Comparison of ENCODE assay signal across 8 mouse cellular contexts in genomic region chr4:126255113-126256001, GRCm38 (mm10). TPM values are rescaled to one million over a fixed set of nuclear protein-coding genes. Genes with fewer than 3 reads are reported as not detected.
DNase-seq lines count a peak whose midpoint lies in the region; ATAC-seq and TF ChIP-seq lines count a peak whose summit lies in the region.

No protein-coding gene starts in this region.

- no peak for TF ChIP-seq CTCF in testis, adult 2 months (IDR thresholded peaks at IDR 0.05; ENCODE audit: control insufficient read depth, insufficient read depth, insufficient replicate concordance, low read depth, low read length)

- H3K27me3 ChIP-seq in testis, adult 2 months (ENCODE audit: control insufficient read depth, insufficient read depth, low read length), result no peaks in the 10 kb centered on the region
- H3K27me3 ChIP-seq in heart, embryonic 14.5 days (ENCODE audit: control insufficient read depth, insufficient read depth, low read length), result no peaks in the 10 kb centered on the region
- H3K27me3 ChIP-seq in limb, embryonic 13.5 days, result no peaks in the 10 kb centered on the region
- H3K27me3 ChIP-seq in midbrain, embryonic 13.5 days, result no peaks in the 10 kb centered on the region

- H3K36me3 ChIP-seq in testis, adult 2 months (ENCODE audit: control insufficient read depth, insufficient read depth, low read length), result no peaks in the 10 kb centered on the region
- H3K36me3 ChIP-seq in heart, embryonic 14.5 days (ENCODE audit: control insufficient read depth, insufficient read depth, low read length), result 0 out of 2 replicates have a peak, but pooled peaks cover 4% of the 10 kb centered on the region
- H3K36me3 ChIP-seq in limb, embryonic 13.5 days, result peaks cover 21% of the 10 kb centered on the region
- H3K36me3 ChIP-seq in midbrain, embryonic 13.5 days, result peaks cover 3% of the 10 kb centered on the region; the same call in 1 of the 2 replicates

- no peak for TF ChIP-seq POLR2A in testis, adult 2 months (IDR thresholded peaks at IDR 0.05; ENCODE audit: control insufficient read depth, low read depth, low read length)

- peak overlapping the region; percentile 99 for H3K9ac ChIP-seq in heart, embryonic 14.5 days (ENCODE audit: low read length)
- peak overlapping the region; percentile 98 for H3K9ac ChIP-seq in limb, embryonic 13.5 days
- H3K9ac ChIP-seq in midbrain, embryonic 13.5 days (replicated peaks), result peak overlapping the region; percentile 94

- peaks cover 35% of the 10 kb centered on the region for H3K4me1 ChIP-seq in testis, adult 2 months (ENCODE audit: control insufficient read depth, insufficient read depth, low read length)
- peaks cover 55 to 77% of the 10 kb centered on the region in 2 experiments for H3K4me1 ChIP-seq in heart, embryonic 14.5 days (ENCODE audit: control insufficient read depth in 2 of 2, insufficient read depth in 2 of 2, low read length in 2 of 2)
- H3K4me1 ChIP-seq in limb, embryonic 13.5 days, result peaks cover 77% of the 10 kb centered on the region
- H3K4me1 ChIP-seq in midbrain, embryonic 13.5 days (replicated peaks), result peaks cover 76% of the 10 kb centered on the region

- no peak for DNase-seq in testis, postnatal 10 days (ENCODE audit: low spot score)
- peak; percentile 60 to 71 for DNase-seq in cerebellum, postnatal 14 days
- DNase-seq in thymus, postnatal 4 days, result peak; percentile 73
- no peak for DNase-seq in layer of hippocampus, adult 8-10 months (ENCODE audit: low spot score in 2 of 2)

- ATAC-seq in heart, embryonic 14.5 days (ENCODE audit: insufficient number of reproducible peaks, insufficient read depth, low FRiP score, low read depth), result 0 out of 2 replicates have a peak, but pooled peaks have one; percentile 3
- peak; percentile 6; the same call in 1 of the 2 replicates for ATAC-seq in limb, embryonic 13.5 days (ENCODE audit: low FRiP score, low read depth)
- peak; percentile 54 for ATAC-seq in midbrain, embryonic 13.5 days

- peak overlapping the region; percentile 92 for H3K27ac ChIP-seq in testis, adult 2 months (ENCODE audit: control insufficient read depth, insufficient read depth, low read depth, low read length)
- peak overlapping the region; percentile 97 for H3K27ac ChIP-seq in heart, embryonic 14.5 days (replicated peaks in 1 of 2; ENCODE audit: control insufficient read depth in 1 of 2, insufficient read depth in 1 of 2, low read depth in 2 of 2, low read length in 2 of 2)
- peak overlapping the region; percentile 92 for H3K27ac ChIP-seq in limb, embryonic 13.5 days
- H3K27ac ChIP-seq in midbrain, embryonic 13.5 days, result peak overlapping the region; percentile 96

- WGBS in heart, embryonic 14.5 days, result under 1% methylated on average over 50 of the region's 50 CpGs
- WGBS in limb, embryonic 13.5 days, result under 1% methylated on average over 50 of the region's 50 CpGs
- WGBS in midbrain, embryonic 13.5 days, result under 1% methylated on average over 49 of the region's 50 CpGs

- no peaks in the 10 kb centered on the region for H3K9me3 ChIP-seq in heart, embryonic 14.5 days (ENCODE audit: control insufficient read depth, low read length)
- no peaks in the 10 kb centered on the region for H3K9me3 ChIP-seq in limb, embryonic 13.5 days
- H3K9me3 ChIP-seq in midbrain, embryonic 13.5 days, result no peaks in the 10 kb centered on the region

- H3K4me2 ChIP-seq in heart, embryonic 14.5 days (ENCODE audit: low read length), result peak overlapping the region; percentile 86
- H3K4me2 ChIP-seq in limb, embryonic 13.5 days (replicated peaks), result peak overlapping the region; percentile 96
- H3K4me2 ChIP-seq in midbrain, embryonic 13.5 days (replicated peaks), result peak overlapping the region; percentile 100

- peak overlapping the region; percentile 88 for H3K4me3 ChIP-seq in testis, adult 2 months (ENCODE audit: control insufficient read depth, low read depth, low read length)
- H3K4me3 ChIP-seq in heart, embryonic 14.5 days (ENCODE audit: control insufficient read depth in 1 of 2, insufficient read depth in 1 of 2, low read depth in 1 of 2, low read length in 2 of 2), result peak overlapping the region; percentile 69 to 99
- peak overlapping the region; percentile 99 for H3K4me3 ChIP-seq in limb, embryonic 13.5 days
- peak overlapping the region; percentile 99 for H3K4me3 ChIP-seq in midbrain, embryonic 13.5 days (replicated peaks)

RNA-seq across cellular contexts. Expression of gene Map7d1, which starts 0.8 kb away (rescaled TPM):
- 6.0 and 7.5 TPM in 2 replicates for polyA plus RNA-seq in testis, adult 2 months (2012; rRNA removed)
- 41.8 and 46.8 TPM in 2 replicates for polyA plus RNA-seq in heart, embryonic 14.5 days (2014; fragmentation: Nextera tagmentation; extraction: Ambion mirVana)
- 46.5 and 49.9 TPM in 2 replicates for polyA plus RNA-seq in limb, embryonic 13.5 days (2015; fragmentation: Nextera tagmentation; extraction: Ambion mirVana)
- 64.1 and 89.5 TPM in 2 replicates for polyA plus RNA-seq in midbrain, embryonic 13.5 days (2015; fragmentation: Nextera tagmentation; extraction: Ambion mirVana)
- total RNA-seq in layer of hippocampus, adult 8-10 months (2022), result 100 to 1,000 TPM; 240 to 257 (median 248) TPM

RNA-seq across cellular contexts. Expression of gene Trappc3, which starts 6.8 kb away (rescaled TPM):
- polyA plus RNA-seq in testis, adult 2 months (2012; rRNA removed), result 20.1 and 20.5 TPM in 2 replicates
- polyA plus RNA-seq in heart, embryonic 14.5 days (2014; fragmentation: Nextera tagmentation; extraction: Ambion mirVana), result 17.8 and 30.5 TPM in 2 replicates
- 124 and 126 TPM in 2 replicates for polyA plus RNA-seq in limb, embryonic 13.5 days (2015; fragmentation: Nextera tagmentation; extraction: Ambion mirVana)
- 149 and 154 TPM in 2 replicates for polyA plus RNA-seq in midbrain, embryonic 13.5 days (2015; fragmentation: Nextera tagmentation; extraction: Ambion mirVana)
- total RNA-seq in layer of hippocampus, adult 8-10 months (2022), result 10 to 100 TPM; 79.9 to 89.9 (median 85.1) TPM

RNA-seq across cellular contexts. Expression of gene Col8a2, which starts 31.2 kb away (rescaled TPM):
- polyA plus RNA-seq in testis, adult 2 months (2012; rRNA removed), result 0.42 and 0.48 TPM in 2 replicates
- polyA plus RNA-seq in heart, embryonic 14.5 days (2014; fragmentation: Nextera tagmentation; extraction: Ambion mirVana), result 3.8 and 4.8 TPM in 2 replicates
- 39.8 and 42.7 TPM in 2 replicates for polyA plus RNA-seq in limb, embryonic 13.5 days (2015; fragmentation: Nextera tagmentation; extraction: Ambion mirVana)
- 1.0 and 1.5 TPM in 2 replicates for polyA plus RNA-seq in midbrain, embryonic 13.5 days (2015; fragmentation: Nextera tagmentation; extraction: Ambion mirVana)
- 1 to 10 TPM; 1.7 to 2.3 (median 2.0) TPM for total RNA-seq in layer of hippocampus, adult 8-10 months (2022)

RNA-seq across cellular contexts. Expression of gene Thrap3, which starts 52.8 kb away (rescaled TPM):
- 48.4 and 56.8 TPM in 2 replicates for polyA plus RNA-seq in testis, adult 2 months (2012; rRNA removed)
- polyA plus RNA-seq in heart, embryonic 14.5 days (2014; fragmentation: Nextera tagmentation; extraction: Ambion mirVana), result 132 and 148 TPM in 2 replicates
- 251 and 256 TPM in 2 replicates for polyA plus RNA-seq in limb, embryonic 13.5 days (2015; fragmentation: Nextera tagmentation; extraction: Ambion mirVana)
- 174 and 180 TPM in 2 replicates for polyA plus RNA-seq in midbrain, embryonic 13.5 days (2015; fragmentation: Nextera tagmentation; extraction: Ambion mirVana)
- total RNA-seq in layer of hippocampus, adult 8-10 months (2022), result 100 to 1,000 TPM; 151 to 172 (median 170) TPM

Comparison
In these comparisons a context has a peak if more than half of its experiments do, and no peak if none do; other contexts are left out.
1. DNase-seq: peak in cerebellum, postnatal 14 days (2 of 2) and thymus, postnatal 4 days (single experiment); none in testis, postnatal 10 days (single experiment) and layer of hippocampus, adult 8-10 months (0 of 2).
2. ATAC-seq: peak in every context shown above with its lines; median percentile 54 in midbrain, embryonic 13.5 days; 6 in limb, embryonic 13.5 days; 3 in heart, embryonic 14.5 days.
3. Peak in every context shown above with its lines, with median percentiles within 50 percentile points of each other: H3K27ac ChIP-seq, H3K4me3 ChIP-seq, H3K4me2 ChIP-seq and H3K9ac ChIP-seq.